Mouse (Mus musculus): Measurements from ENCODE around the gene Zdhhc17.

- no peak for TF ChIP-seq CTCF (IDR thresholded peaks at IDR 0.05; ENCODE audit: borderline replicate concordance, control insufficient read depth, extremely low read depth, insufficient read depth, low read length, poor library complexity)
- TF ChIP-seq POLR2A (IDR thresholded peaks at IDR 0.05; ENCODE audit: control insufficient read depth, extremely low read depth, insufficient read depth, low read length, poor library complexity), result no peak
Measured at GRCm38 (mm10) chr10:111026106-111026505, 16.2 kb upstream of the Zdhhc17 start.
